14 mouse cellular contexts compared by ENCODE assay signal in genomic region chr2:35269136-35269535, GRCm38 (mm10). TPM values are rescaled to one million over a fixed set of nuclear protein-coding genes. Genes with fewer than 3 reads are reported as not detected.
DNase-seq lines count a peak whose midpoint lies in the region; ATAC-seq and TF ChIP-seq lines count a peak whose summit lies in the region.
"Had no signal": no experiment of that assay in that cellular context is flagged by ENCODE, and none has a peak within 500 bp of the region (broad histone marks: within the 10 kb centered on the region; RNA-seq: fewer than 3 reads in every experiment).

No protein-coding gene starts in this region.

- H3K36me3 ChIP-seq in heart, postnatal 0 days (replicated peaks; ENCODE audit: control insufficient read depth, insufficient read depth, low read length): no peaks in the 10 kb centered on the region
- peaks cover 87% of the 10 kb centered on the region for H3K36me3 ChIP-seq in megakaryocyte, embryonic 14.5 days (replicated peaks; ENCODE audit: low read length)
- H3K36me3 ChIP-seq: embryonic facial prominence, embryonic 12.5 days; G1E; limb, embryonic 12.5 days had no signal

- no peak for TF ChIP-seq CTCF in heart, postnatal 0 days (IDR thresholded peaks at IDR 0.05; ENCODE audit: low read depth)

- no peaks in the 10 kb centered on the region for H3K9me3 ChIP-seq in heart, postnatal 0 days (replicated peaks; ENCODE audit: control insufficient read depth, low read length)
- H3K9me3 ChIP-seq in megakaryocyte, embryonic 14.5 days: no peaks in the 10 kb centered on the region
- H3K9me3 ChIP-seq: embryonic facial prominence, embryonic 12.5 days; G1E; limb, embryonic 12.5 days had no signal

- 73% methylated on average over 6 of the region's 6 CpGs for WGBS in heart, postnatal 0 days

- no peak overlapping the region for H3K4me3 ChIP-seq in heart, postnatal 0 days (ENCODE audit: low read depth, low read length)
- peak overlapping the region; percentile 53 for H3K4me3 ChIP-seq in megakaryocyte, embryonic 14.5 days (replicated peaks)
- H3K4me3 ChIP-seq: embryonic facial prominence, embryonic 12.5 days; heart, adult 2 months; limb, embryonic 12.5 days had no signal

- H3K9ac ChIP-seq in heart, postnatal 0 days (replicated peaks; ENCODE audit: low read depth, low read length): no peak overlapping the region
- H3K9ac ChIP-seq: embryonic facial prominence, embryonic 12.5 days had no signal

- peak; percentile 59 to 83 for DNase-seq in adrenal gland, adult (ENCODE audit: inconsistent age in 2 of 2, low spot score in 1 of 2)
- no peak for DNase-seq in adrenal gland, adult 8-10 months
- peak; percentile 59 for DNase-seq in heart, postnatal 0 days (ENCODE audit: low spot score)
- no peak for DNase-seq in heart, postnatal 4 days
- DNase-seq in liver: no peak
- no peak for DNase-seq in right cerebral cortex, postnatal 36 days (ENCODE audit: low spot score in 2 of 2)
- DNase-seq: cerebellum, adult 8-10 months; thymus, postnatal 36 days had no signal

- H3K27me3 ChIP-seq in heart, postnatal 0 days (ENCODE audit: control insufficient read depth, insufficient read depth, low read length): no peaks in the 10 kb centered on the region
- no peaks in the 10 kb centered on the region for H3K27me3 ChIP-seq in megakaryocyte, embryonic 14.5 days (replicated peaks)
- H3K27me3 ChIP-seq: embryonic facial prominence, embryonic 12.5 days had no signal

- peaks cover 71% of the 10 kb centered on the region for H3K4me1 ChIP-seq in heart, postnatal 0 days (ENCODE audit: control insufficient read depth, insufficient read depth)
- peaks cover 100% of the 10 kb centered on the region for H3K4me1 ChIP-seq in megakaryocyte, embryonic 14.5 days

- no peak overlapping the region for H3K4me2 ChIP-seq in heart, postnatal 0 days (ENCODE audit: low read depth, low read length)
- H3K4me2 ChIP-seq: embryonic facial prominence, embryonic 12.5 days; limb, embryonic 12.5 days had no signal

- no peak for TF ChIP-seq EP300 in heart, postnatal 0 days (IDR thresholded peaks at IDR 0.05; ENCODE audit: low read depth)

- H3K27ac ChIP-seq in heart, postnatal 0 days (ENCODE audit: low read depth): peak overlapping the region; percentile 73

- ATAC-seq in heart, postnatal 0 days (ENCODE audit: insufficient read depth, low read depth): no peak
- no peak for ATAC-seq in megakaryocyte, adult 5-6 weeks (ENCODE audit: poor library complexity, severe bottlenecking)

RNA-seq across cellular contexts. Expression of gene Gsn, which starts 13.0 kb away (rescaled TPM):
- total RNA-seq in adrenal gland, adult 8-10 months (2022): 100 to 1,000 TPM; 331 to 556 (median 419) TPM
- 454 and 460 TPM in 2 replicates for total RNA-seq in heart, postnatal 0 days (2014; rRNA removed; ENCODE audit: low replicate concordance)
- polyA plus RNA-seq in heart, postnatal 0 days (2015; fragmentation: Nextera tagmentation; extraction: Ambion mirVana): 255 and 259 TPM in 2 replicates
- 100 to 1,000 TPM; 164 to 171 TPM for total RNA-seq in heart, postnatal 4 days (2021)
- 240 and 422 TPM in 2 replicates for polyA plus RNA-seq in megakaryocyte, embryonic 14.5 days (2012; ENCODE audit: insufficient read depth, low replicate concordance)
- 54.1 and 69.6 TPM in 2 replicates for total RNA-seq in megakaryocyte, adult 5-6 weeks (2015)
- total RNA-seq in megakaryocyte, adult 5-6 weeks (2017): 90.9 and 98.1 TPM in 2 replicates

Comparison
In these comparisons a context has a peak if more than half of its experiments do, and no peak if none do; other contexts are left out.
1. DNase-seq: peak in adrenal gland, adult (2 of 2) and heart, postnatal 0 days (single experiment); none in adrenal gland, adult 8-10 months (single experiment), heart, postnatal 4 days (single experiment), liver (single experiment) and right cerebral cortex, postnatal 36 days (0 of 2).